Mouse (Mus musculus) MEL (cell line): ENCODE results near the gene Tmem254c.
"Not testable (repeated sequence)": the region's sequence is repeated elsewhere in the genome, so short reads cannot be mapped to it uniquely, and the experiment has no call there.

Experiments used
- BHLHE40 ChIP-seq: IDR thresholded peaks from 2 replicates; pipeline ENCODE4 v1.6.1; 2012; ENCODE audit warnings: low read depth, mild to moderate bottlenecking, inconsistent platforms, low read length, improper control_type of control experiment, borderline replicate concordance
- CTCF ChIP-seq, 3 experiments: IDR thresholded peaks in 2 of 3; conservative IDR thresholded peaks in 1 of 3; 2 replicates each; pipeline ENCODE4 v1.5.1; 2011 to 2012; ENCODE audit warnings: low read length in 3 of 3, low read depth in 2 of 3, mild to moderate bottlenecking in 2 of 3, improper control_type of control experiment in 1 of 3, inconsistent platforms in 1 of 3, mixed read lengths in 1 of 3, moderate library complexity in 1 of 3; ENCODE audit not compliant: control insufficient read depth in 1 of 3, insufficient read depth in 1 of 3, poor library complexity in 1 of 3, severe bottlenecking in 1 of 3
- ELF1 ChIP-seq: IDR thresholded peaks from 2 replicates; pipeline ENCODE4 v1.6.1; 2014; ENCODE audit warnings: low read depth, mild to moderate bottlenecking, inconsistent platforms, low read length, improper control_type of control experiment, moderate library complexity
- EP300 ChIP-seq, 2 experiments: IDR thresholded peaks; 2 replicates each; pipeline ENCODE4 v1.6.1; 2011; ENCODE audit warnings: improper control_type of control experiment in 2 of 2, low read length in 2 of 2, low read depth in 1 of 2, mild to moderate bottlenecking in 1 of 2
- HCFC1 ChIP-seq: IDR thresholded peaks from 2 replicates; pipeline ENCODE4 v1.6.1; 2012; ENCODE audit warnings: low read depth, mild to moderate bottlenecking, inconsistent platforms, low read length, improper control_type of control experiment, moderate library complexity
- KAT2A ChIP-seq: conservative IDR thresholded peaks from 2 replicates; pipeline ENCODE4 v1.6.1; 2012; ENCODE audit warnings: low read depth, low read length, improper control_type of control experiment, inconsistent platforms
- MAFK ChIP-seq: IDR thresholded peaks from 2 replicates; pipeline ENCODE4 v1.6.1; 2011; ENCODE audit warnings: low read depth, mild to moderate bottlenecking, low read length, improper control_type of control experiment, borderline replicate concordance
- POLR2A ChIP-seq, 2 experiments: IDR thresholded peaks; 2 replicates each; pipeline ENCODE4 v1.6.1; 2011 to 2012; ENCODE audit warnings: low read length in 2 of 2, mild to moderate bottlenecking in 2 of 2, control low read depth in 1 of 2, improper control_type of control experiment in 1 of 2, low read depth in 1 of 2, moderate library complexity in 1 of 2; ENCODE audit not compliant: control insufficient read depth in 1 of 2, insufficient read depth in 1 of 2, poor library complexity in 1 of 2
- POLR2AphosphoS2 ChIP-seq: IDR thresholded peaks from 2 replicates; pipeline ENCODE4 v1.6.1; 2011; ENCODE audit warnings: low read length, improper control_type of control experiment
- POLR2AphosphoS5 ChIP-seq: IDR thresholded peaks from 2 replicates; pipeline ENCODE4 v1.6.1; 2012; ENCODE audit warnings: low read depth, borderline replicate concordance, mild to moderate bottlenecking, inconsistent platforms, low read length, moderate library complexity, mixed read lengths
- SIN3A ChIP-seq: IDR thresholded peaks from 2 replicates; pipeline ENCODE4 v1.6.1; 2012; ENCODE audit warnings: low read length, improper control_type of control experiment, inconsistent platforms
- TAL1 ChIP-seq: IDR thresholded peaks from 2 replicates; pipeline ENCODE4 v1.6.1; 2012; ENCODE audit warnings: mild to moderate bottlenecking, inconsistent platforms, low read length, moderate library complexity, mixed read lengths

- not testable (repeated sequence) for TF ChIP-seq CTCF (IDR thresholded peaks at IDR 0.05 in 2 of 3, conservative IDR thresholded peaks at IDR 0.05 in 1 of 3; ENCODE audit: control insufficient read depth in 1 of 3, insufficient read depth in 1 of 3, low read depth in 2 of 3, low read length in 3 of 3, poor library complexity in 1 of 3, severe bottlenecking in 1 of 3); ELF1; POLR2A (IDR thresholded peaks at IDR 0.05; ENCODE audit: control insufficient read depth in 1 of 2, insufficient read depth in 1 of 2, low read depth in 1 of 2, low read length in 2 of 2, poor library complexity in 1 of 2); KAT2A; POLR2AphosphoS5; EP300 (IDR thresholded peaks at IDR 0.05; ENCODE audit: low read depth in 1 of 2, low read length in 2 of 2); POLR2AphosphoS2; MAFK; SIN3A; HCFC1; BHLHE40; TAL1
Observed at GRCm38 (mm10) chr14:26067325-26067633, at the start of gene Tmem254c.
